Mouse (Mus musculus) lung, postnatal 0 days (tissue): ENCODE data around the gene Fgd2.

Source experiments
- CTCF ChIP-seq: IDR thresholded peaks from 2 replicates; pipeline ENCODE4 v1.5.1; 2016; ENCODE audit warnings: antibody characterized with exemption, mild to moderate bottlenecking
- EP300 ChIP-seq: IDR thresholded peaks from 2 replicates; pipeline ENCODE4 v1.6.1; 2016; ENCODE audit warnings: antibody characterized with exemption, mild to moderate bottlenecking, control low read depth

- TF ChIP-seq CTCF = no peak
- TF ChIP-seq EP300 = peak; percentile 63; the same call in 1 of the 2 replicates
Observed at GRCm38 (mm10) chr17:29340406-29341261, 20.1 kb upstream of the Fgd2 start.
